Mouse (Mus musculus): ENCODE measurements around the gene Ciart. TPM values are rescaled to one million over a fixed set of nuclear protein-coding genes. Genes with fewer than 3 reads are reported as not detected.
A peak's percentile ranks its signal among the peaks of the same experiment; 100 is the strongest.

Gene Ciart
- polyA plus RNA-seq, 2 experiments: 0.53 to 0.57 TPM

GRCm38 (mm10) chr3:95916760-95917159 lies 34.7 kb upstream of the Ciart start:
- Histone ChIP-seq H3K9ac (replicated peaks) (no peak overlapping the region), H3K4me3 (ENCODE audit: insufficient read depth in 1 of 2, low read depth in 2 of 2, low read length in 2 of 2) (no peak overlapping the region), H3K27me3 (ENCODE audit: control insufficient read depth, insufficient read depth, low read length) (no peaks in the 10 kb centered on the region; the same call in 1 of the 2 replicates), H3K4me2 (ENCODE audit: low read depth) (no peak overlapping the region), H3K36me3 (replicated peaks; ENCODE audit: control insufficient read depth, insufficient read depth, low read depth) (no peaks in the 10 kb centered on the region), H3K27ac (no peak overlapping the region), H3K9me3 (ENCODE audit: control insufficient read depth, low read length) (no peaks in the 10 kb centered on the region), H3K4me1 (replicated peaks; ENCODE audit: control insufficient read depth in 2 of 2, insufficient read depth in 2 of 2, low read length in 1 of 2) (peaks cover 2 to 3% of the 10 kb centered on the region in 2 experiments; a peak in 1 of 4 replicates)
- ATAC-seq (ENCODE audit: insufficient read depth): no peak
- 47% methylated on average over 7 of the region's 7 CpGs for WGBS (ENCODE audit: insufficient replicate concordance)
- no peak for TF ChIP-seq EP300 (IDR thresholded peaks at IDR 0.05; ENCODE audit: low read depth)
- no peak for DNase-seq (ENCODE audit: low read depth in 3 of 3, low spot score in 3 of 3)

- ATAC-seq (ENCODE audit: insufficient read depth) (no peak), DNase-seq (ENCODE audit: low read depth in 3 of 3, low spot score in 3 of 3) (no peak)
- Histone ChIP-seq H3K27ac (no peak overlapping the region), H3K36me3 (replicated peaks; ENCODE audit: control insufficient read depth, insufficient read depth, low read depth) (no peaks in the 10 kb centered on the region), H3K4me1 (replicated peaks; ENCODE audit: control insufficient read depth in 2 of 2, insufficient read depth in 2 of 2, low read length in 1 of 2) (peaks cover 2 to 3% of the 10 kb centered on the region in 2 experiments; a peak in 1 of 4 replicates), H3K4me3 (ENCODE audit: insufficient read depth in 1 of 2, low read depth in 2 of 2, low read length in 2 of 2) (no peak overlapping the region), H3K9me3 (ENCODE audit: control insufficient read depth, low read length) (no peaks in the 10 kb centered on the region), H3K4me2 (ENCODE audit: low read depth) (no peak overlapping the region), H3K27me3 (ENCODE audit: control insufficient read depth, insufficient read depth, low read length) (no peaks in the 10 kb centered on the region), H3K9ac (replicated peaks) (no peak overlapping the region)
- WGBS (ENCODE audit: insufficient replicate concordance): 14% methylated on average over 4 of the region's 4 CpGs
- TF ChIP-seq EP300 (IDR thresholded peaks at IDR 0.05; ENCODE audit: low read depth) (no peak), CTCF (IDR thresholded peaks at IDR 0.05; ENCODE audit: low read depth) (no peak)
Measured at GRCm38 (mm10) chr3:95914706-95915105, 32.7 kb upstream of the Ciart start.

GRCm38 (mm10) chr3:95907613-95908012 lies 25.6 kb upstream of the Ciart start:
- H3K9me3 ChIP-seq (ENCODE audit: control insufficient read depth, low read length): no peaks in the 10 kb centered on the region
- peaks cover 0 to 14% of the 10 kb centered on the region in 2 experiments; a peak in 2 of 4 replicates for H3K4me1 ChIP-seq (replicated peaks; ENCODE audit: control insufficient read depth in 2 of 2, insufficient read depth in 2 of 2, low read length in 1 of 2)
- H3K4me2 ChIP-seq (ENCODE audit: low read depth): no peak overlapping the region
- 38% methylated on average over 4 of the region's 4 CpGs for WGBS (ENCODE audit: insufficient replicate concordance)
- DNase-seq (ENCODE audit: low read depth in 3 of 3, low spot score in 3 of 3): no peak
- H3K9ac ChIP-seq (replicated peaks): no peak overlapping the region
- TF ChIP-seq CTCF (IDR thresholded peaks at IDR 0.05; ENCODE audit: low read depth) (no peak), EP300 (IDR thresholded peaks at IDR 0.05; ENCODE audit: low read depth) (no peak)
- no peak overlapping the region for H3K27ac ChIP-seq
- H3K36me3 ChIP-seq (replicated peaks; ENCODE audit: control insufficient read depth, insufficient read depth, low read depth): no peaks in the 10 kb centered on the region
- peaks cover 41% of the 10 kb centered on the region for H3K27me3 ChIP-seq (ENCODE audit: control insufficient read depth, insufficient read depth, low read length)
- H3K4me3 ChIP-seq (ENCODE audit: insufficient read depth in 1 of 2, low read depth in 2 of 2, low read length in 2 of 2): no peak overlapping the region
- no peak for ATAC-seq (ENCODE audit: insufficient read depth)

GRCm38 (mm10) chr3:95906860-95907259 lies 24.8 kb upstream of the Ciart start:
- no peaks in the 10 kb centered on the region for H3K9me3 ChIP-seq (ENCODE audit: control insufficient read depth, low read length)
- no peak for ATAC-seq (ENCODE audit: insufficient read depth)
- WGBS (ENCODE audit: insufficient replicate concordance): under 1% methylated on average over 12 of the region's 12 CpGs

GRCm38 (mm10) chr3:95905940-95906492 lies 24.0 kb upstream of the Ciart start:
- Histone ChIP-seq H3K27me3 (ENCODE audit: control insufficient read depth, insufficient read depth, low read length) (peaks cover 47% of the 10 kb centered on the region), H3K4me2 (ENCODE audit: low read depth) (peak overlapping the region; percentile 60), H3K27ac (no peak overlapping the region), H3K4me3 (ENCODE audit: insufficient read depth in 1 of 2, low read depth in 2 of 2, low read length in 2 of 2) (peak overlapping the region; percentile 21 to 25; a peak in 3 of 4 replicates), H3K36me3 (replicated peaks; ENCODE audit: control insufficient read depth, insufficient read depth, low read depth) (no peaks in the 10 kb centered on the region), H3K4me1 (replicated peaks; ENCODE audit: control insufficient read depth in 2 of 2, insufficient read depth in 2 of 2, low read length in 1 of 2) (peaks cover 0 to 14% of the 10 kb centered on the region in 2 experiments; a peak in 2 of 4 replicates), H3K9ac (replicated peaks) (no peak overlapping the region), H3K9me3 (ENCODE audit: control insufficient read depth, low read length) (no peaks in the 10 kb centered on the region)
- under 1% methylated on average over 12 of the region's 12 CpGs for WGBS (ENCODE audit: insufficient replicate concordance)
- TF ChIP-seq CTCF (IDR thresholded peaks at IDR 0.05; ENCODE audit: low read depth) (peak; percentile 63), EP300 (IDR thresholded peaks at IDR 0.05; ENCODE audit: low read depth) (no peak)
- ATAC-seq (ENCODE audit: insufficient read depth) (no peak), DNase-seq (ENCODE audit: low read depth in 3 of 3, low spot score in 3 of 3) (no peak)

More at GRCm38 (mm10) chr3:95906860-95907259, 24.8 kb upstream of the Ciart start:
- Histone ChIP-seq H3K36me3 (replicated peaks; ENCODE audit: control insufficient read depth, insufficient read depth, low read depth) (no peaks in the 10 kb centered on the region), H3K4me1 (replicated peaks; ENCODE audit: control insufficient read depth in 2 of 2, insufficient read depth in 2 of 2, low read length in 1 of 2) (peaks cover 0 to 14% of the 10 kb centered on the region in 2 experiments; a peak in 2 of 4 replicates), H3K4me2 (ENCODE audit: low read depth) (peak overlapping the region; percentile 60), H3K9ac (replicated peaks) (no peak overlapping the region), H3K27me3 (ENCODE audit: control insufficient read depth, insufficient read depth, low read length) (peaks cover 41% of the 10 kb centered on the region), H3K4me3 (ENCODE audit: insufficient read depth in 1 of 2, low read depth in 2 of 2, low read length in 2 of 2) (peak overlapping the region; percentile 9 to 25; a peak in 2 of 4 replicates), H3K27ac (no peak overlapping the region)
- DNase-seq (ENCODE audit: low read depth in 3 of 3, low spot score in 3 of 3): no peak
- TF ChIP-seq CTCF (IDR thresholded peaks at IDR 0.05; ENCODE audit: low read depth): peak; percentile 87
- TF ChIP-seq EP300 (IDR thresholded peaks at IDR 0.05; ENCODE audit: low read depth): no peak
